Mouse (Mus musculus) heart, postnatal 36 days (tissue): ENCODE results near the gene Bcas3. TPM values are rescaled to one million over a fixed set of nuclear protein-coding genes. Genes with fewer than 3 reads are reported as not detected.
A peak's percentile ranks its signal among the peaks of the same experiment; 100 is the strongest.

Source experiments
- DNase-seq, 2 experiments: peaks; one replicate each; pipeline ENCODE4 v3.0.0; 2021 to 2022
- intact Hi-C: fragments of 180-260 bp; cut with DNase I; formaldehyde crosslinking; loops from one replicate; pipeline ENCODE4 v1.15.1; 2025
- total RNA-seq, 2 experiments: library from RNA; stranded (reverse); gene quantifications; 2 replicates each; pipeline ENCODE4 v1.2.3; 2021

Gene Bcas3
- total RNA-seq, 2 experiments from 2014 or later = 35.8 to 48.8 TPM

GRCm38 (mm10) chr11:85593636-85594035 lies 240.7 kb downstream of the Bcas3 start:
- DNase-seq = no peak
- intact Hi-C loops = no loop called here

- intact Hi-C loops = no loop called here
- DNase-seq = no peak
Measured at GRCm38 (mm10) chr11:85599251-85599650, 246.3 kb downstream of the Bcas3 start.

- intact Hi-C loops = no loop called here
- no peak for DNase-seq
Measured at GRCm38 (mm10) chr11:85603546-85604322, 250.8 kb downstream of the Bcas3 start.

- peak; percentile 15 to 19 for DNase-seq
- intact Hi-C loops = no loop called here
Measured at GRCm38 (mm10) chr11:85609303-85609940, 256.5 kb downstream of the Bcas3 start.

- DNase-seq = no peak
- intact Hi-C loops = loop anchor here (5.0 kb wide), 1 partner anchor 149 kb away; no protein-coding TSS in a partner anchor
Measured at GRCm38 (mm10) chr11:85613035-85613434, 260.1 kb downstream of the Bcas3 start.

GRCm38 (mm10) chr11:85613586-85613985 lies 260.6 kb downstream of the Bcas3 start:
- intact Hi-C loops = loop anchor here (5.0 kb wide), 1 partner anchor 149 kb away; no protein-coding TSS in a partner anchor
- no peak for DNase-seq

- DNase-seq = no peak
- intact Hi-C loops = loop anchor here (5.0 kb wide), 1 partner anchor 148 kb away; no protein-coding TSS in a partner anchor
Measured at GRCm38 (mm10) chr11:85614431-85614830, 261.5 kb downstream of the Bcas3 start.

- DNase-seq = peak; percentile 69 to 71
- intact Hi-C loops = no loop called here
Measured at GRCm38 (mm10) chr11:85615421-85615820, 262.5 kb downstream of the Bcas3 start.

GRCm38 (mm10) chr11:85621486-85621885 lies 268.5 kb downstream of the Bcas3 start:
- DNase-seq = no peak
- intact Hi-C loops = no loop called here

GRCm38 (mm10) chr11:85621994-85622393 lies 269.0 kb downstream of the Bcas3 start:
- DNase-seq = peak in 1 of 2 experiments; percentile 16
- intact Hi-C loops = no loop called here

GRCm38 (mm10) chr11:85625206-85625605 lies 272.2 kb downstream of the Bcas3 start:
- no peak for DNase-seq
- intact Hi-C loops = no loop called here

GRCm38 (mm10) chr11:85626846-85627245 lies 273.9 kb downstream of the Bcas3 start:
- intact Hi-C loops = no loop called here
- no peak for DNase-seq

- intact Hi-C loops = no loop called here
Measured at GRCm38 (mm10) chr11:85627405-85627804, 274.4 kb downstream of the Bcas3 start.

GRCm38 (mm10) chr11:85628303-85629063 lies 275.5 kb downstream of the Bcas3 start:
- DNase-seq = no peak

More at GRCm38 (mm10) chr11:85627405-85627804, 274.4 kb downstream of the Bcas3 start:
- no peak for DNase-seq

GRCm38 (mm10) chr11:85632568-85632981 lies 279.6 kb downstream of the Bcas3 start:
- intact Hi-C loops = no loop called here
- DNase-seq = no peak

More at GRCm38 (mm10) chr11:85628303-85629063, 275.5 kb downstream of the Bcas3 start:
- intact Hi-C loops = no loop called here

GRCm38 (mm10) chr11:85638696-85639495 lies 285.9 kb downstream of the Bcas3 start:
- DNase-seq = no peak
- intact Hi-C loops = no loop called here

- intact Hi-C loops = no loop called here
- no peak for DNase-seq
Measured at GRCm38 (mm10) chr11:85640659-85641058, 287.7 kb downstream of the Bcas3 start.

- intact Hi-C loops = no loop called here
- no peak for DNase-seq
Measured at GRCm38 (mm10) chr11:85641486-85641885, 288.5 kb downstream of the Bcas3 start.

- no peak for DNase-seq
- intact Hi-C loops = no loop called here
Measured at GRCm38 (mm10) chr11:85642591-85642990, 289.6 kb downstream of the Bcas3 start.

GRCm38 (mm10) chr11:85643025-85643424 lies 290.1 kb downstream of the Bcas3 start:
- intact Hi-C loops = no loop called here

More at GRCm38 (mm10) chr11:85643025-85643424, 290.1 kb downstream of the Bcas3 start:
- no peak for DNase-seq
